Mouse (Mus musculus) hindbrain, embryonic 10.5 days (tissue): ENCODE measurements around the gene Mme. TPM values are rescaled to one million over a fixed set of nuclear protein-coding genes. Genes with fewer than 3 reads are reported as not detected.

ENCODE experiments used
- DNase-seq: peaks from one replicate; pipeline ENCODE4 v3.0.0-alpha.2; 2017; ENCODE audit warnings: low spot score
- H3K27ac ChIP-seq: fragments of 300-500 bp; sonication (generic); 2 replicates; pipeline ENCODE4 v1.5.1; 2016; ENCODE audit warnings: mild to moderate bottlenecking, moderate library complexity
- H3K27me3 ChIP-seq: fragments of 300-500 bp; sonication (generic); 2 replicates; pipeline ENCODE4 v1.6.1; 2016; ENCODE audit warnings: mild to moderate bottlenecking; ENCODE audit not compliant: poor library complexity, insufficient read depth, severe bottlenecking
- H3K36me3 ChIP-seq: fragments of 300-500 bp; sonication (generic); 2 replicates; pipeline ENCODE4 v1.6.1; 2016; ENCODE audit warnings: mild to moderate bottlenecking, moderate library complexity
- H3K4me1 ChIP-seq: fragments of 300-500 bp; sonication (generic); replicated peaks from 2 replicates; pipeline ENCODE4 v1.6.1; 2016; ENCODE audit warnings: mild to moderate bottlenecking
- H3K4me3 ChIP-seq: fragments of 300-500 bp; sonication (generic); 2 replicates; pipeline ENCODE4 v1.5.1; 2016; ENCODE audit warnings: mild to moderate bottlenecking, moderate library complexity
- H3K9me3 ChIP-seq: fragments of 300-500 bp; sonication (generic); 2 replicates; pipeline ENCODE4 v1.6.1; 2016; ENCODE audit warnings: mild to moderate bottlenecking, moderate library complexity
- WGBS: fragments of 180-500 bp; shearing (Covaris S2); methylation state at CpG from one replicate; pipeline ENCODE4 v1.1.7; 2016; 5-methylcytosine and 5-hydroxymethylcytosine counted together
- polyA plus RNA-seq: library from polyadenylated mRNA; unstranded; fragments of >200 nt; fragmentation: Nextera tagmentation; extraction: Ambion mirVana; gene quantifications from 2 replicates; pipeline ENCODE4 v1.2.1, GENCODE M21; 2016

The Mme gene
- polyA plus RNA-seq, 1 experiment from 2014 or later: 14.3 TPM

DNA sequence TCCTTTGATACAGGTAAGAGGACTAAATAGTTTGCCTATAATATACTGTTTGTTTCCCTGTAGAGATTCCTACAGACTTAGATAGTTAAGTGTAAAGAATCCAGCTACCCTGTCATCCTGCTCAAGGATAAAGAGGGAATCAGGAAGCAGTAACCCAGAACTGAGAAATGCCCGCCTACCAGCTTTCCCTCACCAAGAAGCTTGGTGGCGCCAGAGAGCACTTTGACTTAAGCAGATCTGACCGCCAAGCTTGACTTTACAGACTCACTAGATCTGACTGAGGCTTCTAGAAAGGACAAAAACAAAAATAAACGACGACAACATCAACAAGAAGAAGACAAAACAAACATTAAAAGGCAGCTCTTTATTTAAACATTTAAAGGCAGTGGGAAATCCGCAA is 56.5 kb downstream of the Mme start:
- no peaks in the 10 kb centered on the region for H3K9me3 ChIP-seq
- peaks cover 8% of the 10 kb centered on the region; the same call in 1 of the 2 replicates for H3K4me1 ChIP-seq
- peaks cover 21% of the 10 kb centered on the region for H3K27me3 ChIP-seq
- DNase-seq: peak; percentile 64
- no peak overlapping the region for H3K4me3 ChIP-seq
- no peak overlapping the region for H3K27ac ChIP-seq
- H3K36me3 ChIP-seq: no peaks in the 10 kb centered on the region
- 3% methylated on average over 6 of the region's 6 CpGs for WGBS

DNA sequence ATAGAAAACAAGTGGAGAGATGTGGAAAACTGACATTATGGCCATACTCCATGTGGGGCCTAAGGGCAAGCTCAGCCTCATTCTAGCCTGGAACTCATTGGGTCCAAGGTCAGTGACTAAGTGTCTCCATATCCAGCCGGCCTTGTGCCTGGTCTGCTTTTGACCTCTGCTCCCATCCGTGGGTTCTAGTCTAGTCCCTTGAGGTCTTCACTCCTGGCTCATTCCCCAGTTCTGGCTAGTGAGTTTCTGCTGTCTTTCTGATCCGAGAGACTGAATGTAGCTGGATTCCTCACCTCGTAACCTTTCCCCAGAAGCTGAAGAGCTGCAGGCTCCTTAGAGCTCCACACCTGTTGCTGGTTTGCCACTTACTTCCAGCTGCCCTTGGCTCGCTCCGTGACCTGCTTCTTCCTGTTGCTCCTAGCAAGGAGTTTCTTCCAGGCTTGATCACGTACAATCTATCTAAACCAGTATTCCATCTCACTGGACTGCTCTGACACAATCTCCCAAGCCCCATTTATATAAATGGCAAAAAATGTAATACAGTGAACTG is 73.9 kb downstream of the Mme start:
- H3K4me3 ChIP-seq: no peak overlapping the region
- H3K4me1 ChIP-seq: no peaks in the 10 kb centered on the region
- 80% methylated on average over 7 of the region's 7 CpGs for WGBS
- no peak for DNase-seq
- H3K27me3 ChIP-seq: no peaks in the 10 kb centered on the region
- no peak overlapping the region for H3K27ac ChIP-seq
- no peaks in the 10 kb centered on the region for H3K9me3 ChIP-seq
- no peaks in the 10 kb centered on the region for H3K36me3 ChIP-seq

DNA sequence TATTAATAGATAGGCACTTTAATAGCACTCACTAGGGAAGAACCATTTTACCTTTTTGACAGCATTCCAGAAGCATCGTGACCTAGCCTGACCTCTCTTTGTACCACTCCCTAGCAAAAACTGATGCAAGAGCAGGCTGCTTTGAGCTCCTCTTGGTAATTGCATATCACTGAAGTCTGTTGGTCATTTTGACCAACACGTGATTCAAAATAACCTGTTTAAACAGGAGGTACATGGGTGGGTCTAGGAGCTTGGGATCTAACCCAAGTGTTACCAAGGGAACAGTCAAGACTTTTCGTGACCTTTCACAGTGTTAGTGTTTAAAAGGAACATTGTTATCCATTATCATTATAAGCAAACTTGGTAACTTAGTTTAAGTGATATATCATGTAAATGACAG is 76.2 kb downstream of the Mme start:
- WGBS: 83% methylated on average over 3 of the region's 3 CpGs
- H3K9me3 ChIP-seq: no peaks in the 10 kb centered on the region

DNA sequence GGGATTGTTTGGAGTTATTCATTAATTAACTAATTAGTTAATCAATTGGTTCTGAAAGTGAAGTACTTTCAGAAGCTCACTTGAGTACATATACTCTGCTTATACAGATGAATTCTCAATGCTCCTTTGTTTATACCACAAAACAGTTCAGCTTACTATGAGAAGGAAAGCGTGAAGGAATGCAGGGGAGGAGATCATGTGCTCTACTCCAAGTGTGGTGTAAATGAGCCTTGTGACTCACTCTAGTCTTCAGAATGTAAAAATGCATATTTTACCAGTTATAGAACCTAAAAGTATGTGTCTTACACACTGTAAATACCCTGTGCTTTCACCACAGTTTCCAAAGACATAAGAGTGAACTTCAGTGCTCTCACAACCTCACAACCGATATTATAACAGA is 84.3 kb downstream of the Mme start:
- Histone ChIP-seq H3K4me3 (no peak overlapping the region), H3K9me3 (no peaks in the 10 kb centered on the region), H3K27me3 (no peaks in the 10 kb centered on the region), H3K4me1 (no peaks in the 10 kb centered on the region), H3K27ac (no peak overlapping the region), H3K36me3 (no peaks in the 10 kb centered on the region)
- WGBS: 72% methylated on average over 2 of the region's 2 CpGs
- no peak for DNase-seq

More for the DNA sequence above, 76.2 kb downstream of the Mme start:
- Histone ChIP-seq H3K27ac (no peak overlapping the region), H3K27me3 (no peaks in the 10 kb centered on the region), H3K36me3 (no peaks in the 10 kb centered on the region), H3K4me3 (no peak overlapping the region), H3K4me1 (no peaks in the 10 kb centered on the region)
- no peak for DNase-seq

DNA sequence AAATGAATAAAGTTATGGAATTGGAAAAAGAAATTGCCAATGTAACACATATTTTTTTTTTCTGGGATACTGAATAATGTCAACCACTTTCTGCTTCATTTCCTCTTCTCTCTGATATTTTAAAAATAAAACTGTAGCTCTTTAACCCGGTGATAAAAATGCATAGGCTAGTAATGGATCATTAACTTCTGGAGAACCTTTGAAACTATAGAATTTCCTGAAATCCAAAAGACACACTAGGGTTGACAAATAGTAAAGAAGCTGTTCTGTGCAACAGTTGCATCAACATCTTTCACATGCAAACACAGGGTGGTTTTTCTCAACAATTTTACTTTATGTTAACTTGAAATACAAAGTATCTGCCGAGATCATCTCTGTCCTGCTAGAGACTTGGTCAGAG is 98.8 kb downstream of the Mme start:
- no peaks in the 10 kb centered on the region for H3K4me1 ChIP-seq
- WGBS: 85% methylated on average over 2 of the region's 2 CpGs
- H3K36me3 ChIP-seq: no peaks in the 10 kb centered on the region
- H3K27me3 ChIP-seq: no peaks in the 10 kb centered on the region
- no peaks in the 10 kb centered on the region for H3K9me3 ChIP-seq
- DNase-seq: no peak
- no peak overlapping the region for H3K4me3 ChIP-seq
- no peak overlapping the region for H3K27ac ChIP-seq

DNA sequence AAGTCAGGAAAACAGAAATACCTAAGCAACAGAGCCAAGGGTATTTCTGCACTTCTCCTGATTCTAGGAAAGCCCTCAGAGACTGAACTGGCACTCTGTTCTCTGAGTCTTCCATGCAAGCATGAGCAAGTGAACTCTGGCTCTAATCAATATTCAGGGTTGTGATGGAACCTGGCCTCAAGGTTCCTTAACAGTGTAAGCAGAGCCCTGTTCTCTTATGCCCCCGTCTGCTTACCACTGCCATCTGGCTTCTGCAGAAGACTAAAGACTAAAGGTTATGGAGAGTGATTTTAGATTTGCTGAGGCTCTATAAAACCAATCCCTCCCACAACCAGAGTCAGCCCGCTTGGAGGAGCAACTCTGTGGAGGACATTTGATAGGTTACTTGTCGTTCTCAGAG is 99.2 kb downstream of the Mme start:
- WGBS: 89% methylated on average over 3 of the region's 3 CpGs

DNA sequence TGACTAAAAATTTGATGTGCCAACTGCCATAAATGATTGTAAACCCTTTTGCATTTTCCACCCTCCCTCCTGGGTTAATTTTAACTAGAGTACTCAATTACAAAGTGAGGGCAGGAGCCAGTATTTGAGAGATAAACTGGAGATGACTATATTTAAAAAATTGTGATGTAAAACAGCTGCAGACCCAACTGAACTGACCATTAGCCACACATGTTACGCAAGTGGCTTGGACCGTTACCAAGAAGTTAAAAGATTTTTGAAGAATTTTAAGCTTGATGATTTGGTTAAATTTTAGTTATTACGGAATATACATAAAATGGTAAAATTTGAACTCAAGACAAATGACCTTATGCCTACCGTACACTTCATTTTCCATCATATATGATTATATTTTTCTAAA is 100.1 kb downstream of the Mme start:
- Histone ChIP-seq H3K4me1 (no peaks in the 10 kb centered on the region), H3K9me3 (no peaks in the 10 kb centered on the region), H3K27ac (no peak overlapping the region), H3K27me3 (no peaks in the 10 kb centered on the region), H3K4me3 (no peak overlapping the region), H3K36me3 (no peaks in the 10 kb centered on the region)
- DNase-seq: no peak
- WGBS: 97% methylated on average over 4 of the region's 4 CpGs

More for the DNA sequence above, 99.2 kb downstream of the Mme start:
- Histone ChIP-seq H3K27ac (no peak overlapping the region), H3K4me3 (no peak overlapping the region), H3K9me3 (no peaks in the 10 kb centered on the region), H3K4me1 (no peaks in the 10 kb centered on the region), H3K27me3 (no peaks in the 10 kb centered on the region), H3K36me3 (no peaks in the 10 kb centered on the region)
- no peak for DNase-seq

DNA sequence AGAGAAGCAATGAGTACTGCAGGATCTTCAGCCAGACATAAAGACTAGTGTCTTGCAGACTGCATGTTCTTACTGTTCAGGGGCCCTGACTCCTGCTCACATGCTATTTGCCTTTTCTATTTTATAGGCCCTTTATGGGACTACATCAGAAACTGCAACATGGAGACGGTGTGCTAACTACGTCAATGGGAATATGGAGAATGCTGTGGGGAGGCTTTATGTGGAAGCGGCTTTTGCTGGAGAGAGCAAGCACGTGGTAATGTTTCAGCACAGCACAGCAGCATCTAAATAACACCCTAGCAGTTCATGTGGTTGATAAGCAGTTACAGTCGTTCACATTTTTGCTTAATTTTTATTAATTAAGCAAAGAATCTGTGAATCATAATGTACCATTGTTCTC is 103.7 kb downstream of the Mme start:
- no peaks in the 10 kb centered on the region for H3K36me3 ChIP-seq
- no peaks in the 10 kb centered on the region for H3K4me1 ChIP-seq
- no peaks in the 10 kb centered on the region for H3K9me3 ChIP-seq
- no peak overlapping the region for H3K4me3 ChIP-seq
- H3K27me3 ChIP-seq: no peaks in the 10 kb centered on the region
- no peak overlapping the region for H3K27ac ChIP-seq
- 88% methylated on average over 5 of the region's 5 CpGs for WGBS
- DNase-seq: no peak

DNA sequence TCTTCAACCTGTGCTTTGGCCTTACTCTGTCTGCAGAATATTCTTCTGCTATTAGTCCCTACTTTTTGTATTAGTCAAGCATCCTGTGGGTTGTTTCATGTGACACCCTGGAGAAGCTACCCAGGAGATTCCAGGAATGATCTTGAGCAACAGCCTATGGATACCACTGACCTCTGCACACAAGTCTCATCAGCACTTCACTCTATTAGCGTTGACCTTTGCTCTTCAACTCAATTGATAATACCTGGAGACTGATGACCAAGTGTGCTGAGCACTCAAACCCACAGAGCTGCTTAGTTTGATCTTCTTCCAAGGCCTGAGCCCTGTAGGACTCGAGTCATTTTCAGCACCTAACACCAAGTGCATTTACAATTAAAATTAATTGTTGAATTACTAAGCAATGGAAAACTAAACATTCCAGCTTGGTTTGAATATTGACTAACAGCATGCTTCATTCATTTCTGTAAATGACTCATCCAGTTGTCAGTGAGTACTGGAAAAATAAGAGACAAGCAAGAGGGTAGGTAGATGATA is 107.6 kb downstream of the Mme start:
- Histone ChIP-seq H3K4me3 (no peak overlapping the region), H3K9me3 (no peaks in the 10 kb centered on the region), H3K4me1 (no peaks in the 10 kb centered on the region), H3K27me3 (no peaks in the 10 kb centered on the region), H3K27ac (no peak overlapping the region), H3K36me3 (no peaks in the 10 kb centered on the region)
- WGBS: 81% methylated on average over 2 of the region's 2 CpGs
- DNase-seq: no peak

DNA sequence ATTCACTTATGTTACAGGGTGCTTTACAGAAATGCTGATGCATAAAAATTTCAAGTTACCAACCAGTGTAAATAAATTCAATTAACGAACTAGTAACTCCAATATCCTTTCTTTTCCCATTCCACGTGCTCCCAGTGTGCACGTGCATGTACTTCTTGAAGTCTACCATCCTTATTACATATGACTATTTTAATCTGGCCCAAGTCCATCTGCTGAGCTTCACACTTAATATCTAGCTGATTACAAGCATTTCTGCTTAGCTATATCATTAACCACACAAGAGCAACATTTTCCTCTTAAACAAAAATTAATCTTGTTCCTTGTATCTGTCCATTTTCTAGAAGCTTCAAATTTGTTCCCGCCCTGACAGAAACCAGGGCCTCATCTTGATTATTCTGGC is 108.9 kb downstream of the Mme start:
- Histone ChIP-seq H3K4me3 (no peak overlapping the region), H3K36me3 (no peaks in the 10 kb centered on the region), H3K27ac (no peak overlapping the region), H3K9me3 (no peaks in the 10 kb centered on the region), H3K27me3 (no peaks in the 10 kb centered on the region), H3K4me1 (no peaks in the 10 kb centered on the region)
- 94% methylated on average over 4 of the region's 4 CpGs for WGBS
- no peak for DNase-seq

DNA sequence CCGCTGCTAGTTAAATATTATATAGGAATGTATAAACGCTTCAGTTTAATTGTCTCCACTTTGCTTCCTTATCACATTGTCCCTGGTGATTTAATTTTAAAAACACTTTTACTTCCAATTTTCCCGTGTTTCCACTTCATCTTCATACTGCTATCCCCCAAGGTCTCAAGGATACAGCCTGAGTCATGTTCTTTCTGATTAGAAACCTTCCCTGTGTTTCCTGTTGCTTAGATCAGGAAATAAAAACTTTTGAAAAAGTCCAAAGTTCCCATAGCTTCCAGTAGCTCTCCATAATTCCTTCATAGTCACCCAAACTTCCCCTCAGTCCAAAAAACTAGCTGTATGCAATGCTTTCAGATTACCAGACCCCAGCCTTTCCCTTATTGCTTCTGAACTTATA is 109.4 kb downstream of the Mme start:
- no peaks in the 10 kb centered on the region for H3K9me3 ChIP-seq
- no peak overlapping the region for H3K4me3 ChIP-seq
- no peak for DNase-seq
- H3K4me1 ChIP-seq: no peaks in the 10 kb centered on the region
- H3K27ac ChIP-seq: no peak overlapping the region
- no peaks in the 10 kb centered on the region for H3K27me3 ChIP-seq
- 88% methylated on average over 3 of the region's 3 CpGs for WGBS
- H3K36me3 ChIP-seq: no peaks in the 10 kb centered on the region

DNA sequence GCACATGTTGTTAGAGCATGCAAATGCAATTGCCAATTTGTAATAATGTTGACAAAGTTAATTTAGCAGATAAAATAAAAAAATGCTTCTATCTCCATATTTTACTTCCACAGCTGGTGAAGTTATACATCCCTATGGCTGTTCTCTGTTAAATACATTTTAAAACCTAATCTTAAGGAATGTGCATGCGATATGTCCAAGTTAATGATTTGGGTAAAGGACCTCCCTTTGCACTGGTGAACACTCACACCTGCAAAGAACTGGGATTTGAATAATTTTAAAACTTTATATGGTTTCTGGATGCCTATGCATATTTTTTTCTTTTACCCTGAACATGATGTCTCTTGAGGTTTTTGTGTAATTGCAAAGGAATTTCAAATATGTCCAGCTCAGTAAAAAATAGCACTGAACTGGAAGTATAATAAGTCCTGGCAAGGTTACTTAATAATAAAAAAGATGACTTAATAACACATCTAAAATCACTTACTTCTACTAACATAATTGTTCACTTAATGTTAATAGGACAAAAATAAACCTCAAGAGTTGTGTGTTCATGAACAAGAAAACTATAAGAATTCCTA is 110.4 kb downstream of the Mme start:
- H3K9me3 ChIP-seq: no peaks in the 10 kb centered on the region
- DNase-seq: no peak
- no peaks in the 10 kb centered on the region for H3K4me1 ChIP-seq
- no peaks in the 10 kb centered on the region for H3K36me3 ChIP-seq
- WGBS: 95% methylated on average over 1 of the region's 1 CpGs
- no peak overlapping the region for H3K4me3 ChIP-seq
- H3K27me3 ChIP-seq: no peaks in the 10 kb centered on the region
- H3K27ac ChIP-seq: no peak overlapping the region

DNA sequence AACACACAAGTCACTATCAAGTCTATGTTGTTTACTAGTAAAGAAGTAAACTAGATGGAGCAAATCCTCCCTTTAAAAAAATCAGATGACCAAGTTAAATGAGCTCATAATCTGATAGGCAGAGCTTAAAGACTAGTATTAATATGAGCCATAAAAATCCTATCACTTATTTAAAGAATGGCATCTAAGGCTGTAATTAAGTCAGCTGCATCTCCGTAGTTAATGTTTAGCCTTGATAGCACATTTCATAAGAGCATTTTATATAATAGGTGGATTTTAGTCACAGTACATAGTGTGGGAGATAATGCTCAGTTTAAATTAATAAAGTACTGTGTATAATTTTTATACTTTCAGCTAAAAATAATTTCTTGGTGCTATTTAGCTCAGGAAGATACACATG is 118.2 kb downstream of the Mme start:
- Histone ChIP-seq H3K27me3 (no peaks in the 10 kb centered on the region), H3K4me3 (no peak overlapping the region), H3K36me3 (no peaks in the 10 kb centered on the region), H3K27ac (no peak overlapping the region), H3K9me3 (no peaks in the 10 kb centered on the region), H3K4me1 (no peaks in the 10 kb centered on the region)
- 95% methylated on average over 1 of the region's 1 CpGs for WGBS
- no peak for DNase-seq

DNA sequence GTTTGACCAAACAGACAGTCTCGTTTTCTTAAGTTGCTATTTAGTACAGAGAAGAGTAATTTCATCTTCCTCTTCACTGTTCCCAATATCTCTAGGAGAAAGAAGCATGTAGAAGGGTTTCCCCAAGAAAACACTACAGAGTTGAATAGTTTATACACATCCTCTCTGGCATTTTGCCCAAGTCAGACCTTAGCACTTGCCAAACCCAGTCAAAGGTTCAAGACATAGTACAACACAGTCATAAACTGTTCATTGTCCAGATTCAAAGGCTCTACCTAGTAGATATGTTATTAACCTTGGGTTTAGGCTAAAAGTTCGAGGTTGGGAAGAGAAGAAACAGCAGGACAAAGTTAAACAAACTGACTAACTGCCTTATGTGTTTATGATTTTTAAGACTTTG is 143.7 kb downstream of the Mme start:
- Histone ChIP-seq H3K4me3 (no peak overlapping the region), H3K9me3 (no peaks in the 10 kb centered on the region), H3K4me1 (no peaks in the 10 kb centered on the region), H3K27ac (no peak overlapping the region), H3K36me3 (no peaks in the 10 kb centered on the region), H3K27me3 (no peaks in the 10 kb centered on the region)
- WGBS: 74% methylated on average over 2 of the region's 2 CpGs
- DNase-seq: no peak
